Mouse (Mus musculus): Measurements from ENCODE around the gene Dach1.

The Dach1 gene

GRCm38 (mm10) chr14:98108764-98109163, 60.8 kb downstream of the Dach1 start:
- peak; percentile 58 to 69 for DNase-seq

GRCm38 (mm10) chr14:98106208-98106607, 63.4 kb downstream of the Dach1 start:
- peak; percentile 45 to 55 for DNase-seq

- peak; percentile 20 to 30 for DNase-seq
Measured at GRCm38 (mm10) chr14:98104314-98104955, 65.1 kb downstream of the Dach1 start.

- no peak for DNase-seq
Measured at GRCm38 (mm10) chr14:98095229-98095628, 74.3 kb downstream of the Dach1 start.

- DNase-seq: no peak
Measured at GRCm38 (mm10) chr14:98089246-98089645, 80.3 kb downstream of the Dach1 start.

GRCm38 (mm10) chr14:98087355-98087754, 82.2 kb downstream of the Dach1 start:
- no peak for DNase-seq

GRCm38 (mm10) chr14:98086794-98087193, 82.8 kb downstream of the Dach1 start:
- no peak for DNase-seq

GRCm38 (mm10) chr14:98085141-98085540, 84.4 kb downstream of the Dach1 start:
- no peak for DNase-seq

GRCm38 (mm10) chr14:98084720-98085119, 84.8 kb downstream of the Dach1 start:
- DNase-seq: peak; percentile 36 to 62

GRCm38 (mm10) chr14:98083419-98083818, 86.1 kb downstream of the Dach1 start:
- DNase-seq: no peak

- DNase-seq: no peak
Measured at GRCm38 (mm10) chr14:98080014-98080413, 89.6 kb downstream of the Dach1 start.

- DNase-seq: no peak
Measured at GRCm38 (mm10) chr14:98077996-98078395, 91.6 kb downstream of the Dach1 start.

- no peak for DNase-seq
Measured at GRCm38 (mm10) chr14:98073421-98074080, 96.0 kb downstream of the Dach1 start.

- DNase-seq: peak; percentile 6 to 12
Measured at GRCm38 (mm10) chr14:98072647-98073420, 96.7 kb downstream of the Dach1 start.

- no peak for DNase-seq
Measured at GRCm38 (mm10) chr14:98071877-98072276, 97.7 kb downstream of the Dach1 start.

- no peak for DNase-seq
Measured at GRCm38 (mm10) chr14:98067273-98067905, 102.2 kb downstream of the Dach1 start.

- DNase-seq: no peak
Measured at GRCm38 (mm10) chr14:98064190-98064589, 105.4 kb downstream of the Dach1 start.

GRCm38 (mm10) chr14:98049329-98049728, 120.2 kb downstream of the Dach1 start:
- DNase-seq: no peak

GRCm38 (mm10) chr14:98048403-98048802, 121.2 kb downstream of the Dach1 start:
- DNase-seq: no peak

GRCm38 (mm10) chr14:98047670-98048069, 121.9 kb downstream of the Dach1 start:
- peak; percentile 24 to 44 for DNase-seq

GRCm38 (mm10) chr14:98046960-98047359, 122.6 kb downstream of the Dach1 start:
- DNase-seq: peak; percentile 3 to 20

- DNase-seq: peak; percentile 4 to 21
Measured at GRCm38 (mm10) chr14:98038524-98038923, 131.0 kb downstream of the Dach1 start.

GRCm38 (mm10) chr14:98037175-98037574, 132.4 kb downstream of the Dach1 start:
- DNase-seq: no peak

Data from cerebellum, postnatal 10 days (tissue).